Mouse (Mus musculus): ENCODE data around the gene Fgf3.

GRCm38 (mm10) chr7:144873160-144873559 is 35.3 kb downstream of the Fgf3 start:
- no peak for TF ChIP-seq CTCF (IDR thresholded peaks at IDR 0.05; ENCODE audit: low read depth, low read length)
- TF ChIP-seq POLR2A (IDR thresholded peaks at IDR 0.05; ENCODE audit: borderline replicate concordance, low read depth, low read length), result no peak

Measured in bone marrow macrophage, adult 2 months (primary cell).